Mouse (Mus musculus) brown adipose tissue, adult 24 weeks (tissue): ENCODE measurements around the gene Pbx2. TPM values are rescaled to one million over a fixed set of nuclear protein-coding genes. Genes with fewer than 3 reads are reported as not detected.

Experiments used
- H3K27ac ChIP-seq: fragments of 200-500 bp; replicated peaks from 2 replicates; pipeline ENCODE4 v1.5.1; 2012; ENCODE audit warnings: low read depth, mild to moderate bottlenecking, low read length
- H3K4me1 ChIP-seq: fragments of 200-500 bp; 2 replicates; pipeline ENCODE4 v1.6.1; 2012; ENCODE audit warnings: low read length, mixed read lengths; ENCODE audit not compliant: control insufficient read depth, insufficient read depth, insufficient read length
- H3K4me3 ChIP-seq: fragments of 200-500 bp; 2 replicates; pipeline ENCODE4 v1.5.1; 2012; ENCODE audit warnings: low read depth, mild to moderate bottlenecking, low read length, moderate library complexity; ENCODE audit not compliant: insufficient read depth
- polyA plus RNA-seq: library from polyadenylated mRNA; stranded (reverse); fragments of >200 nt; gene quantifications from 2 replicates; pipeline ENCODE4 v1.2.4, GENCODE M21; 2012; ENCODE audit not compliant: missing spikeins, insufficient read depth, insufficient read length

Pbx2 gene
- polyA plus RNA-seq, 1 experiment = 35.5 TPM

DNA sequence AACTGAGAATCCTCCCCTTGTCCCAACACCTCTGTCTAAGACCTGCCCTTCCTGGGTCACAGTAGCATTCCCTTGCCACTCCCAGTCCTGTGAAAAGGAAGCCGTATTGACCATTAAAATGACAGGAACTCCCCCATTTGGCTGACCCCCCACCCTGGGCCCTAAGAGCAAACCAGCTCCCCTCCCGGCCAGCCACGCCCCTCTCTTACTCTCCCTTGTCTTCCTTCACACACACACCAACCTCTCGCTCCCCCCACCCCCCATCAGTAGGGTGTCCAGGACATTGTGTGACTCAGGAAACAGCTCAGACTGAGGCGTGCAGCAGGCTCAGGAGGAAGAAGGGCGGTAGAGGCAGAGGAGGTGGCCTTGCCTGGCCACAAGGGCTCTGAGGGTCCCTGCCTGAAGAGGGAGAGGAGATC is 27.1 kb upstream of the Pbx2 start, which contains the start of gene Notch4:
TSS of gene Notch4 (plus strand) at position 266 of the 419 bp plus-strand sequence.
- Histone ChIP-seq H3K4me1 (peaks cover 7% of the 10 kb centered on the region), H3K4me3 (peak within 1 kb of the TSS; percentile 67), H3K27ac (peak within 1 kb of the TSS; percentile 100)

DNA sequence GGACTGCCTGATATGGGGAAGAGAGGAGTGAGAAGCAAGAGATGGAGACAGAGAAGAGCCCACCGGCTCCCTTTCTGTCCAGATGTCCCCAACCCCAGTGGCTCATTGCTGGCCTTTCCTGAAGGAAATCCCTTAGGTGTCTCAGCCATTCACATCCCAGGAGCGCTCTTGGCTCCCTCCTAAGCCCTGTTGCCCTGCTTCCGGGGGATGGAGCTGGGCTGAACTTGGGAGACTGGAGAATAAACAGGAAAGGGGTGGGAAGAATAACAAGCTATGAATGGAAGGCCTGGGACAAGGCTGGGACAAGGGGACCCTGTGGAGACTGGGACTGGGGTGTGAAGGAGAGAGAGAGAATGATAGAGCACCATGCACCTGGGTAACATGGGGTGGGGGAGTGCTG is 26.3 kb upstream of the Pbx2 start:
- peak overlapping the region; percentile 67 for H3K4me3 ChIP-seq
- peaks cover 4% of the 10 kb centered on the region for H3K4me1 ChIP-seq
- peak overlapping the region; percentile 100 for H3K27ac ChIP-seq

DNA sequence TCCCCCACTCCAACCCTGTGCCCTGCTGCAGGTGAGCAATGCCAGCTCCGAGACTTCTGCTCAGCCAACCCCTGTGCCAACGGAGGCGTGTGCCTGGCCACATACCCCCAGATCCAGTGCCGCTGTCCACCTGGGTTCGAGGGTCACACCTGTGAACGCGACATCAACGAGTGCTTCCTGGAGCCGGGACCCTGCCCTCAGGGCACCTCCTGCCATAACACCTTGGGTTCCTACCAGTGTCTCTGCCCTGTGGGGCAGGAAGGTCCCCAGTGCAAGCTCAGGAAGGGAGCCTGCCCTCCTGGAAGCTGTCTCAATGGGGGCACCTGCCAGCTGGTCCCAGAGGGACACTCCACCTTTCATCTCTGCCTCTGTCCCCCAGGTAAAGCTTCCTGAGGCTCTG is 23.8 kb upstream of the Pbx2 start:
- no peak overlapping the region for H3K27ac ChIP-seq
- no peaks in the 10 kb centered on the region; the same call in 1 of the 2 replicates for H3K4me1 ChIP-seq
- no peak overlapping the region for H3K4me3 ChIP-seq

DNA sequence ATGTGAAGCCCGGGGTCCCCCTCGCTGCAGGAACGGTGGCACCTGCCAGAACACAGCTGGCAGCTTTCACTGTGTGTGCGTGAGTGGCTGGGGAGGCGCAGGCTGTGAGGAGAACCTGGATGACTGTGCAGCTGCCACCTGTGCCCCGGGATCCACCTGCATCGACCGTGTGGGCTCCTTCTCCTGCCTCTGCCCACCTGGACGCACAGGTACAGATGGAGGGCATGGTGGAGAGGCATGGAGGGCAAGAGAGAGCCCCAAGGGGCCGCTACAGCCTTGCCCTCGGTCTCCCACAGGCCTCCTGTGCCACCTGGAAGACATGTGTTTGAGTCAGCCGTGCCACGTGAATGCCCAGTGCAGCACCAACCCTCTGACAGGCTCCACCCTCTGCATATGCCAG is 22.6 kb upstream of the Pbx2 start:
- Histone ChIP-seq H3K27ac (no peak overlapping the region), H3K4me3 (no peak overlapping the region), H3K4me1 (no peaks in the 10 kb centered on the region)

DNA sequence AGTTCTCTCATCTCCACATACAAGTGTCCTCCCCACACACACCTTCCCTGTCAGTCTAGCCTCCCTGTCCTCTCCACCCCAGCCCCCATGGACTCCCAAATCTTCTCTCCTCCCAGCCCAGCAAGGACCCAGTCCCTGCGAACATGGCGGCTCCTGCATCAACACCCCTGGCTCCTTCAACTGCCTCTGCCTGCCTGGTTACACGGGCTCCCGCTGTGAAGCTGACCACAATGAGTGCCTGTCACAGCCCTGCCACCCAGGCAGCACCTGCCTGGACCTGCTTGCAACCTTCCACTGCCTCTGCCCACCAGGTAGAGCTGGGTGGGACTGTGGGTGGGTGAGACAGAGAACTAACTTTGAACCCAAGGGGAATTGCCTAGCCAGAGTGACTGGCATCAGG is 21.1 kb upstream of the Pbx2 start:
- Histone ChIP-seq H3K4me1 (no peaks in the 10 kb centered on the region), H3K4me3 (no peak overlapping the region), H3K27ac (no peak overlapping the region)

DNA sequence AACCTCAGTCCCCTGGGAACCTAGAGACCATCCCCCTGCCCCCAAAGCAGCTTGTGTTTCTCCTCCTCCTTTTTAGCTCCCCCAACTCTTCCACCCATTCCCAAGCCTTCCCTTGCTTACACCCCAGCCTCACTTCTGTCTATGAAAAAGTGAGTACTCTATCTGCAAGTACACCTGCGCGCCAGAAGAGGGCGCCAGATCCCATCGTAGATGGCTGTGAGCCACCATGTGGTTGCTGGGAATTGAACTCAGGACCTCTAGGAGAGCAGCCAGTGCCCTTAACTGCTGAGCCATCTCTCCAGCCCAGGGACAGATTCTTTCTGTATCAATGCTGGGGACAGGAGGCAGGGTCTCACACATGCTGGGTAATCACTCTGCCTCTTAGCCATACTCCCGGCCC is 19.2 kb upstream of the Pbx2 start:
- Histone ChIP-seq H3K4me1 (no peaks in the 10 kb centered on the region), H3K4me3 (no peak overlapping the region), H3K27ac (no peak overlapping the region)

DNA sequence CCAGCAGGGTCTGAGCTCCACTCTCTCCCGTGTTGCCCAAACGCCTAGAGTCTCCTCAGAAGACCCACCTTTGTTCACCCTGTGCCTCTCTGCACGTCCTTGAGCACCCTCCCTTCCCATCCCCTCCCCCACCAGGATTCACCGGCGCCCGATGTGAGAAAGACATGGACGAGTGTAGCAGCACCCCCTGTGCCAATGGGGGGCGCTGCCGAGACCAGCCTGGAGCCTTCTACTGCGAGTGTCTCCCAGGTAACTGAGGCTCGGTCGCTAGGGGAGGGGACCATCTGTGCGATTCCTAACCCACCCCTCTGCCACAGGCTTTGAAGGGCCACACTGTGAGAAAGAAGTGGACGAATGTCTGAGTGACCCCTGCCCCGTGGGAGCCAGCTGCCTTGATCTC is 18.7 kb upstream of the Pbx2 start:
- Histone ChIP-seq H3K27ac (no peak overlapping the region), H3K4me3 (no peak overlapping the region), H3K4me1 (no peaks in the 10 kb centered on the region)

DNA sequence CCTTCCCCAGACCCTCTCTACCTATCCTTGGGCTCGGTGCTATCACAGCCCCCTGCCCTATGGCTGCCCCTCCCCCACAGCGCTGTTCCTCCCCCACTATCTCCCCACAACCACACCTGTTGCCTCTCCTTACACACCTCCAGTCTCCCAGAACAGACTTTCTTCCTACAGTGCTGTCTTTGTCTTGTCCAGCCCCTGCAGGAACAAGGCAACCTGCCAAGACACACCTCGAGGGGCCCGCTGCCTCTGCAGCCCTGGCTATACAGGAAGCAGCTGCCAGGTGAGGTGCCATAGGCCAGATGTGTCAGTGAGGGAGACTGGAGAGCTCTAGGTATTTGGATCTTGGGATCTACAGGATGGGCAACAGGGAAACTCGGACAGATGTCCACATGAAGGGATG is 14.5 kb upstream of the Pbx2 start:
- H3K27ac ChIP-seq = no peak overlapping the region
- no peaks in the 10 kb centered on the region for H3K4me1 ChIP-seq
- no peak overlapping the region for H3K4me3 ChIP-seq

DNA sequence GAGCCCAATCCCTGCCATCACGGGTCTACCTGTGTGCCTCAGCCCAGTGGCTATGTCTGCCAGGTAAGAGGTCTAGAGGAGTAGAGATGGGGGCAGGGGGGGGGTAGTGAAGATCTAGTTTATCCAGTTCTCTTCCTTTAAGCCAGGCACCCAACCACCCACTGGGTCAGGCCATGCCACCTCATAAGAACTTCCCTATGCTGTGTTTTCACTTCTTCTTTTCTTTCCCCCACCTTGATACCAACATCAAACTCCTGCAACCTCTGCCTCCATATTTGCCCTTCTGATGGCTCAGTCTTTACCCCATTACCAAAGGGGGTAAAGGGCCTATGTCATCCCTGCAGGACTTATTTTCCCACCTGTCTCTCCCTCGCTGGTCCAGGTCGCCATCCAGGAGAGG is 13.0 kb upstream of the Pbx2 start:
- Histone ChIP-seq H3K27ac (no peak overlapping the region), H3K4me1 (no peaks in the 10 kb centered on the region), H3K4me3 (no peak overlapping the region)

DNA sequence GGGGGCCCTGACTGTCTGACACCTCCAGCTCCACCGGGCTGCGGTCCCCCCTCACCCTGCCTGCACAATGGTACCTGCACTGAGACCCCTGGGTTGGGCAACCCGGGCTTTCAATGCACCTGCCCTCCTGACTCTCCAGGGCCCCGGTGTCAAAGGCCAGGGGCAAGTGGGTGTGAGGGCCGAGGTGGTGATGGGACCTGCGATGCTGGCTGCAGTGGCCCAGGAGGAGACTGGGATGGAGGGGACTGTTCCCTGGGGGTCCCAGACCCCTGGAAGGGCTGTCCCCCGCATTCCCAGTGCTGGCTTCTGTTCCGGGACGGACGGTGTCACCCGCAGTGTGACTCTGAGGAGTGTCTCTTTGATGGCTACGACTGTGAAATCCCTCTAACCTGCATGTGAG is 8.5 kb upstream of the Pbx2 start:
- no peak overlapping the region for H3K4me3 ChIP-seq
- H3K4me1 ChIP-seq = 0 out of 2 replicates have a peak, but pooled peaks cover 4% of the 10 kb centered on the region
- no peak overlapping the region for H3K27ac ChIP-seq

DNA sequence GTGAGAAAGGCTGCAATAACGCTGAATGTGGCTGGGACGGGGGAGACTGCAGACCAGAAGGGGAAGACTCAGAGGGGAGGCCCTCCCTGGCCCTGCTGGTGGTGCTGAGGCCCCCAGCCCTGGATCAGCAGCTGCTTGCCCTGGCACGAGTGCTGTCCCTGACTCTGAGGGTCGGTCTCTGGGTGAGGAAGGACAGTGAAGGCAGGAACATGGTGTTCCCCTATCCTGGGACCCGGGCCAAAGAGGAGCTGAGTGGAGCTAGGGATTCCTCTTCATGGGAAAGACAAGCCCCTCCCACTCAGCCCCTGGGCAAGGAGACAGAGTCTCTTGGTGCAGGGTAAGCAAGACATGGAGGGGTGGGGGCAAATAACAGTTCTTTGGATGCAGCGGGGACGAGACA is 7.7 kb upstream of the Pbx2 start:
- H3K4me1 ChIP-seq = 0 out of 2 replicates have a peak, but pooled peaks cover 8% of the 10 kb centered on the region
- H3K4me3 ChIP-seq = no peak overlapping the region
- no peak overlapping the region for H3K27ac ChIP-seq

DNA sequence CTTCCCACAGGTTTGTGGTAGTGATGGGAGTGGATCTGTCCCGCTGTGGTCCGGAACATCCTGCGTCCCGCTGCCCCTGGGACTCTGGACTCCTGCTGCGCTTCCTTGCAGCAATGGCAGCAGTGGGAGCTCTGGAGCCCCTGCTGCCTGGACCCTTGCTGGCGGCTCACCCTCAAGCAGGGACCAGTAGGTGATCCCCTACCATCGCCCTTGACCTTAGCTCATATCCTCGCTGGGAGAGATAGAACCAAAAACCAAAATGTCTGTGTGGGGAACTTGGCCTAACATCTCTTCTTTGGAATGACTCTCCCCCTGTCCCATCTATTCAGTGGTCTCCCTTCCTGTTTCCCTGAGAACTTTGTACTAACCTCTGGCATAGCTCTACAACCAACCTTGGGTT is 7.2 kb upstream of the Pbx2 start:
- no peak overlapping the region for H3K27ac ChIP-seq
- no peak overlapping the region for H3K4me3 ChIP-seq
- H3K4me1 ChIP-seq = 0 out of 2 replicates have a peak, but pooled peaks cover 9% of the 10 kb centered on the region

DNA sequence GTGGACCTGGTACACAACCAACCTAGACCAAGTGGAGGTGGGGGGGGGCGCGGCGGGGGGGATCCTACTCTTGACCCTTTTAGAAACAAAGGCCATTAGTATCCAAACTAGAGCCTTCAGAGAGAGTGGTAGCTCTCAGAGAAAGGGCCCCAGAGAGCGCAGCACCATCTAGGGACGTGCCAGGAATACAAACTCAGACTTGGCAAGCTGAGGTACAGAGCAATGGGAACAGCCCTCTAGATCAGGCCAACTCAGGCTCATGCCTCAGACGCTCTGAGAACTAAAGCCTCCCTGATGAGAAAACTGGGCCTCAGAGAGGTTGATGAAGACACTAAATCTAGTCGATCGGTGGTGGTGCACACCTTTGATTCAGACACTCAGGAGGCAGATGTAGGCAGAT is 5.9 kb upstream of the Pbx2 start:
- Histone ChIP-seq H3K4me1 (peaks cover 12% of the 10 kb centered on the region; the same call in 1 of the 2 replicates), H3K27ac (no peak overlapping the region), H3K4me3 (no peak overlapping the region)

DNA sequence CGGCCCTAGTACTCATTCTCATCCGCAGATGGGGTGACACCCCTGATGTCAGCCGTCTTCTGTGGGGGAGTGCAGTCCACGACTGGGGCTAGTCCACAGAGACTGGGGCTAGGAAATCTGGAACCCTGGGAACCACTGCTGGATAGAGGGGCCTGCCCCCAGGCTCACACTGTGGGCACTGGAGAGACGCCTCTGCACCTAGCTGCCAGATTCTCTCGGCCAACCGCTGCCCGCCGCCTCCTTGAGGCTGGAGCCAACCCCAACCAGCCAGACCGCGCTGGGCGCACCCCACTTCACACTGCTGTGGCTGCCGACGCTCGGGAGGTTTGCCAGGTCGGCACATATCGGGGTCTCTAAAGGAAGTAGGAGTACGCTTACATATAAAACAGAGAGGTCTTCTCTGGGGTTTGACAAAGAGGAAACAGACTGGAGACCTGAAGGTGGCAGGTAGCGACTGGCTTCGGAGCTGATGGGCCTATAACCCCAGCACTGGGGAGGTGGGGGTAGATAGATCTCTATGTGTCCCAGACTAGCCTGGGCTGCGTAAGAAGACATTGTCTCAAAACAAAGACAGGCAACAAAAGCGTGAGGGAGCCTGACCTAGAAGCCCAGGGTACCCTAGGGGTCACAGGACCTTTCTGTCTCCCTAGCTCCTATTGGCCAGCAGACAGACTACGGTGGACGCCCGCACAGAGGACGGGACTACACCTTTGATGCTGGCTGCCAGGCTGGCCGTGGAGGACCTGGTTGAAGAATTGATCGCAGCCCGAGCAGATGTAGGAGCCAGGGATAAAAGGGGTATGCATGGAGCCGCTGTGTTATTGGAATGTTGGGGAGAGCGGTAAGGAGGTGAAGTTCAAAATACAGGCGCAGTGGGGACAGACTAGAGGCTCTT is 4.9 kb upstream of the Pbx2 start:
- peak overlapping the region; percentile 87 for H3K4me3 ChIP-seq
- peaks cover 16% of the 10 kb centered on the region for H3K4me1 ChIP-seq
- peak overlapping the region; percentile 59 for H3K27ac ChIP-seq

DNA sequence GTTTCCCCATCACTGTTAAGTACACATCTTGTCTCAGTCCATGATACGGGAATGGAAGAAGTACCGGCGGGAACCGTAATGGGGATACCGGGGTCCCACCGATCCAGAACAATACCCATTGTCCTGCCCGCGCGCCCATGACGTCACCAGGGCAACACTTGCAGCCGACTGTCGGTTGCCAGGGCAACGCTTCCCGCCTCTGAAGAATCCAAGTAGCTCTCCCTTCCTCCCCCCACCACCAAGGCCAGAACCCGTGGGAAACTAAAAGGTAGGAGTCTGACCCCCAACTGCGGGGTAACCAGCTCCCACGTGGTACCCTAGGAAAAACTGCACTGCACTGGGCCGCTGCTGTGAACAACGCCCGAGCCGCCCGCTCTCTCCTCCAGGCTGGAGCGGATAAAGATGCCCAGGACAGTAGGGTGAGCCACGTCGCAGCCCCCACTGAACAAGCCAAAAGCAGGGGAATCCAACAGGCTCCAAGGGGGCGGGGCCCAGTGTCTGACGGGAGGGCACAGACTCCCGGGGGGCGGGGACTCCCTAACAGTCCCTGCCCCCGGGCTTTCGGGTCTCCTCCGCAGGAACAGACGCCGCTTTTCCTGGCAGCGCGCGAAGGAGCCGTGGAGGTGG is 4.2 kb upstream of the Pbx2 start:
- H3K4me3 ChIP-seq = peak overlapping the region; percentile 87
- H3K4me1 ChIP-seq = peaks cover 16% of the 10 kb centered on the region
- H3K27ac ChIP-seq = peak overlapping the region; percentile 90

DNA sequence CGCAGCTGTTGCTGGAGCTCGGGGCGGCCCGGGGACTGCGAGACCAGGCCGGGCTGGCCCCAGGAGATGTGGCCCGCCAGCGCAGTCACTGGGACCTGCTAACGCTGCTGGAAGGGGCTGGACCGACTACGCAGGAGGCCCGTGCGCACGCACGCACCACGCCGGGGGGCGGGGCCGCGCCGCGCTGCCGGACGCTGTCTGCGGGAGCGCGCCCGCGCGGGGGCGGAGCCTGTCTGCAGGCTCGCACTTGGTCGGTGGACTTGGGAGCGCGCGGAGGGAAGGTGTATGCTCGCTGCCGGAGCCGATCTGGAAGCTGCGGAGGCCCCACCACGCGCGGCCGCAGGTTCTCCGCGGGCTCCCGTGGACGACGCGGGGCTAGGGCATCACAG is 3.6 kb upstream of the Pbx2 start:
- Histone ChIP-seq H3K4me1 (peaks cover 16% of the 10 kb centered on the region), H3K4me3 (peak overlapping the region; percentile 87), H3K27ac (peak overlapping the region; percentile 90)
